Mouse (Mus musculus): Measurements from ENCODE around the gene Prtn3. TPM values are rescaled to one million over a fixed set of nuclear protein-coding genes. Genes with fewer than 3 reads are reported as not detected.

The Prtn3 gene
- polyA plus RNA-seq, 1 experiment from 2014 or later: 7.9 TPM

DNA sequence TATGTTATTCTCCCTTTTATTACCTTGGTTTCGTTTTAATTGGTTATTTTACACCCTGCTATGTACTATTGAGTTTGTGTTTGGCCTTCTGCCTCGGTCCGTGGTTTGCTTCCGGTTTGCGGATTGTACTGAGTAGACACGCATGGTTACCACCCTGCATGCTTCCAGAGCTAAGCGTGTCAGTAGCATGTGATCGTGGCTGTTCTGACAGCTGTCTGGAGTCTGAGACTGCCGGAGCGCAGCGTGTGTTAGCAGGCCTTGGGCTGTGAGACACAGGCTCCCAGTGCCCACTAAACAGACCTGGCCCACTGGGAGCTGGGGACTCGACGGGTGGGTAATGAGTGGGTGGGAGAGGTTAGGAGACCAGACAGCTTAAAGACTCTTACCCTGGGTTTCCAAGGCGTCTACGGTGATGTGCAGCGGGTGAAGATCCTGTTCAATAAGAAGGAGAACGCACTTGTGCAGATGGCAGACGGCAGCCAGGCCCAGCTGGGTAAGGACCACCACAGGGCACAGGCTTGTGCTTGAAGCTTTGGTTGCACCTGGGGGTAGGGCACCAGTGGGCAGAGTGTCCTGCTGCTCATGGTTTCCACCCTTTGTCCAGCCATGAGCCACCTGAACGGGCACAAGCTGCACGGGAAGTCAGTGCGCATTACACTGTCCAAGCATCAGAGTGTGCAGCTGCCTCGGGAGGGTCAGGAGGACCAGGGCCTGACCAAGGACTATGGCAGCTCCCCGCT lies 12.1 kb upstream of the Prtn3 start:
- Histone ChIP-seq H3K27me3 (ENCODE audit: insufficient read depth, low read length) (no peaks in the 10 kb centered on the region), H3K27ac (0 out of 2 replicates have a peak overlapping the region, but pooled peaks have one; percentile 2), H3K9ac (ENCODE audit: low read depth, low read length) (no peak overlapping the region), H3K4me2 (ENCODE audit: low read length) (no peak overlapping the region), H3K4me1 (replicated peaks; ENCODE audit: insufficient read depth, low read length) (peaks cover 37% of the 10 kb centered on the region), H3K9me3 (replicated peaks; ENCODE audit: low read length) (no peaks in the 10 kb centered on the region), H3K36me3 (ENCODE audit: insufficient read depth, low read length) (peaks cover 56% of the 10 kb centered on the region), H3K4me3 (replicated peaks; ENCODE audit: low read depth, low read length) (no peak overlapping the region)
- DNase-seq (ENCODE audit: low spot score) (no peak), ATAC-seq (replicated peaks; ENCODE audit: low FRiP score, low read depth) (no peak)
- 71% methylated on average over 23 of the region's 23 CpGs for WGBS
- TF ChIP-seq CTCF (IDR thresholded peaks at IDR 0.05; ENCODE audit: low read depth): no peak

GRCm38 (mm10) chr10:79862925-79863324 lies 11.4 kb upstream of the Prtn3 start:
- 46% methylated on average over 10 of the region's 10 CpGs for WGBS
- Histone ChIP-seq H3K9ac (ENCODE audit: low read depth, low read length) (no peak overlapping the region), H3K27ac (no peak overlapping the region), H3K36me3 (ENCODE audit: insufficient read depth, low read length) (peaks cover 56% of the 10 kb centered on the region), H3K4me1 (replicated peaks; ENCODE audit: insufficient read depth, low read length) (peaks cover 30% of the 10 kb centered on the region), H3K27me3 (ENCODE audit: insufficient read depth, low read length) (no peaks in the 10 kb centered on the region), H3K4me3 (replicated peaks; ENCODE audit: low read depth, low read length) (no peak overlapping the region), H3K9me3 (replicated peaks; ENCODE audit: low read length) (no peaks in the 10 kb centered on the region), H3K4me2 (ENCODE audit: low read length) (no peak overlapping the region)
- ATAC-seq (replicated peaks; ENCODE audit: low FRiP score, low read depth) (no peak), DNase-seq (ENCODE audit: low spot score) (no peak)
- no peak for TF ChIP-seq CTCF (IDR thresholded peaks at IDR 0.05; ENCODE audit: low read depth)

GRCm38 (mm10) chr10:79864351-79865188 lies 9.7 kb upstream of the Prtn3 start:
- no peak overlapping the region for H3K4me2 ChIP-seq (ENCODE audit: low read length)
- peaks cover 16% of the 10 kb centered on the region; the same call in 1 of the 2 replicates for H3K4me1 ChIP-seq (replicated peaks; ENCODE audit: insufficient read depth, low read length)
- ATAC-seq (replicated peaks; ENCODE audit: low FRiP score, low read depth) (no peak), DNase-seq (ENCODE audit: low spot score) (no peak)
- H3K9ac ChIP-seq (ENCODE audit: low read depth, low read length): no peak overlapping the region
- WGBS: 48% methylated on average over 10 of the region's 10 CpGs
- H3K36me3 ChIP-seq (ENCODE audit: insufficient read depth, low read length): peaks cover 44% of the 10 kb centered on the region
- no peaks in the 10 kb centered on the region for H3K9me3 ChIP-seq (replicated peaks; ENCODE audit: low read length)
- H3K27ac ChIP-seq: no peak overlapping the region
- no peaks in the 10 kb centered on the region for H3K27me3 ChIP-seq (ENCODE audit: insufficient read depth, low read length)
- H3K4me3 ChIP-seq (replicated peaks; ENCODE audit: low read depth, low read length): no peak overlapping the region
- TF ChIP-seq CTCF (IDR thresholded peaks at IDR 0.05; ENCODE audit: low read depth): no peak

DNA sequence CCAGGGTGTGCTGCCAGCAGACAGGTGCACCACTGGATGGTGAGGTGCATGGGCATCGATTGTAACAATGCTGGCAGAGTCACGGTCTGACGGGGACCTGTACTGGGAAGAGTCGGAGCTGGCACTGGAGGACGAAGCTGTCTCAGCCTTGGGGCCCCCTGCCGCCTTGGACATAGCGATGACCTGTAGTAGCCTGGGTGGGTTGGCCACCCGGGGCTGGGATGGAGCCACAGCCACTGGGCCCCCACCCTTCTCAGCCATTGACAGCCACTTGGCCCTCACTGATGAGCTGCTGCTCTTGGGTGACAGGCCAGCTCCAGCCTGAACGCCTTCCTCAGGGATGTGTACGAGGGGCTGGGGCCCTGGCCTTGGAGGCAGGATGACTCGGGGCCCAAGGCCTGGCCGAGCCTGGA lies 9.1 kb upstream of the Prtn3 start:
- no peak overlapping the region for H3K9ac ChIP-seq (ENCODE audit: low read depth, low read length)

DNA sequence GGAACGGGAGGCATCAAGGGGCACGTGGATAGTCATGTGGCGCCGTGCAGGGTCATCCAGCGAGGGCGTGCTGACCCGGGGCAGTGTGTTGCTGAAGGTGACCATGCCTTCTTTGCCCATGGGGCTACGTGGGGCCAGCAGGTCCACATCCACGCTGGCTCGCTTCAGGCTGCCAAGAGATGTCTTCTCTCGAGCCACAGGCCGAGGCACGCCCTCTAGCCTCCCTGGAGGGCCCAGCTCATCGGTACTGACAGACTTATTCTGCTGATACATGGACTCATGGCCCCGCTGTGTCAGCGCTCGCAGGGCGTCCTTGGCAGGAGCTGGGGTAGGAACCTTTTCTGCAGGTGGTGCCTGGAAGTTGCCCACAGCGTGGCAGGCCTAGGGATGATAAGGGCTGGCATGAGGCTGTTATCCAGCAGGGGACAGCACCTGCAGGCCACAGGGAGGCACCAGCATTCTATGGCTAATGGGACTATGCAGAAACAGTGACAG lies 8.4 kb upstream of the Prtn3 start:
- no peak overlapping the region for H3K9ac ChIP-seq (ENCODE audit: low read depth, low read length)
- no peak overlapping the region for H3K4me2 ChIP-seq (ENCODE audit: low read length)
- no peak for DNase-seq (ENCODE audit: low spot score)
- H3K4me3 ChIP-seq (replicated peaks; ENCODE audit: low read depth, low read length): no peak overlapping the region
- 67% methylated on average over 19 of the region's 19 CpGs for WGBS
- H3K36me3 ChIP-seq (ENCODE audit: insufficient read depth, low read length): peaks cover 31% of the 10 kb centered on the region
- no peaks in the 10 kb centered on the region for H3K9me3 ChIP-seq (replicated peaks; ENCODE audit: low read length)
- peaks cover 4% of the 10 kb centered on the region; the same call in 1 of the 2 replicates for H3K4me1 ChIP-seq (replicated peaks; ENCODE audit: insufficient read depth, low read length)
- H3K27ac ChIP-seq: peak overlapping the region; percentile 21; the same call in 1 of the 2 replicates
- TF ChIP-seq CTCF (IDR thresholded peaks at IDR 0.05; ENCODE audit: low read depth): peak; percentile 75
- ATAC-seq (replicated peaks; ENCODE audit: low FRiP score, low read depth): peak; percentile 16; the same call in 1 of the 2 replicates
- no peaks in the 10 kb centered on the region for H3K27me3 ChIP-seq (ENCODE audit: insufficient read depth, low read length)

More for the DNA sequence above, 9.1 kb upstream of the Prtn3 start:
- no peak overlapping the region for H3K4me3 ChIP-seq (replicated peaks; ENCODE audit: low read depth, low read length)
- peaks cover 38% of the 10 kb centered on the region for H3K36me3 ChIP-seq (ENCODE audit: insufficient read depth, low read length)
- H3K27ac ChIP-seq: peak overlapping the region; percentile 21; the same call in 1 of the 2 replicates
- ATAC-seq (replicated peaks; ENCODE audit: low FRiP score, low read depth) (peak; percentile 15), DNase-seq (ENCODE audit: low spot score) (no peak)
- no peaks in the 10 kb centered on the region for H3K27me3 ChIP-seq (ENCODE audit: insufficient read depth, low read length)
- WGBS: 43% methylated on average over 12 of the region's 12 CpGs
- H3K4me1 ChIP-seq (replicated peaks; ENCODE audit: insufficient read depth, low read length): peaks cover 10% of the 10 kb centered on the region; the same call in 1 of the 2 replicates
- no peaks in the 10 kb centered on the region for H3K9me3 ChIP-seq (replicated peaks; ENCODE audit: low read length)
- H3K4me2 ChIP-seq (ENCODE audit: low read length): no peak overlapping the region
- TF ChIP-seq CTCF (IDR thresholded peaks at IDR 0.05; ENCODE audit: low read depth): no peak

GRCm38 (mm10) chr10:79866601-79867000 lies 7.7 kb upstream of the Prtn3 start:
- no peak overlapping the region for H3K9ac ChIP-seq (ENCODE audit: low read depth, low read length)
- no peak overlapping the region for H3K4me3 ChIP-seq (replicated peaks; ENCODE audit: low read depth, low read length)
- ATAC-seq (replicated peaks; ENCODE audit: low FRiP score, low read depth) (no peak), DNase-seq (ENCODE audit: low spot score) (no peak)
- no peak overlapping the region for H3K4me2 ChIP-seq (ENCODE audit: low read length)
- no peaks in the 10 kb centered on the region for H3K9me3 ChIP-seq (replicated peaks; ENCODE audit: low read length)
- no peaks in the 10 kb centered on the region; the same call in 1 of the 2 replicates for H3K4me1 ChIP-seq (replicated peaks; ENCODE audit: insufficient read depth, low read length)
- no peak overlapping the region for H3K27ac ChIP-seq
- 67% methylated on average over 11 of the region's 11 CpGs for WGBS
- TF ChIP-seq CTCF (IDR thresholded peaks at IDR 0.05; ENCODE audit: low read depth): no peak
- H3K27me3 ChIP-seq (ENCODE audit: insufficient read depth, low read length): no peaks in the 10 kb centered on the region
- peaks cover 27% of the 10 kb centered on the region for H3K36me3 ChIP-seq (ENCODE audit: insufficient read depth, low read length)

Measured in kidney, postnatal 0 days (tissue).